Mouse (Mus musculus) ES-E14 (cell line): ENCODE results near the gene Mtx1.

ENCODE experiments used
- MAFK ChIP-seq: IDR thresholded peaks from 2 replicates; pipeline ENCODE4 v1.6.1; 2014; ENCODE audit warnings: mild to moderate bottlenecking, low read depth, low read length, inconsistent platforms; ENCODE audit not compliant: insufficient read depth
- ZNF384 ChIP-seq: IDR thresholded peaks from 2 replicates; pipeline ENCODE4 v1.6.1; 2012; ENCODE audit warnings: low read depth, low read length, inconsistent platforms

GRCm38 (mm10) chr3:89163643-89164245 is 63.1 kb downstream of the Mtx1 start:
- TF ChIP-seq ZNF384 (peak; percentile 70; the same call in 1 of the 2 replicates), MAFK (no peak)
